Mouse (Mus musculus) intestine, embryonic 16.5 days (tissue): Measurements from ENCODE around the gene Ntn4. TPM values are rescaled to one million over a fixed set of nuclear protein-coding genes. Genes with fewer than 3 reads are reported as not detected.

Experiments
- ATAC-seq: fragments of 200-750 bp; cut with Nextera tagmentation; 2 replicates; pipeline ENCODE4 v1.8.0; 2017; ENCODE audit warnings: moderate TSS enrichment, moderate library complexity
- H3K27ac ChIP-seq: fragments of 300-500 bp; sonication (generic); 2 replicates; pipeline ENCODE4 v1.5.1; 2014; ENCODE audit warnings: mild to moderate bottlenecking, low read length
- H3K27me3 ChIP-seq: fragments of 300-500 bp; sonication (generic); replicated peaks from 2 replicates; pipeline ENCODE4 v1.6.1; 2014; ENCODE audit warnings: low read length, control low read depth, mixed read lengths; ENCODE audit not compliant: control insufficient read depth, insufficient read depth
- H3K36me3 ChIP-seq: fragments of 300-500 bp; sonication (generic); 2 replicates; pipeline ENCODE4 v1.6.1; 2014; ENCODE audit warnings: low read length, control low read depth; ENCODE audit not compliant: control insufficient read depth, insufficient read depth
- H3K4me1 ChIP-seq: fragments of 300-500 bp; sonication (generic); 2 replicates; pipeline ENCODE4 v1.6.1; 2014; ENCODE audit warnings: low read length, control low read depth, mixed read lengths; ENCODE audit not compliant: control insufficient read depth, insufficient read depth
- H3K4me2 ChIP-seq: fragments of 300-500 bp; sonication (generic); 2 replicates; pipeline ENCODE4 v1.6.1; 2014; ENCODE audit warnings: low read depth, low read length, control low read depth
- H3K4me3 ChIP-seq: fragments of 300-500 bp; sonication (generic); 2 replicates; pipeline ENCODE4 v1.5.1; 2014; ENCODE audit warnings: mild to moderate bottlenecking, low read length
- H3K9ac ChIP-seq: fragments of 300-500 bp; sonication (generic); 2 replicates; pipeline ENCODE4 v1.6.1; 2014; ENCODE audit warnings: low read depth, low read length
- H3K9me3 ChIP-seq: fragments of 300-500 bp; sonication (generic); 2 replicates; pipeline ENCODE4 v1.6.1; 2016; ENCODE audit warnings: low read length, control low read depth; ENCODE audit not compliant: control insufficient read depth
- WGBS: fragments of 180-500 bp; shearing (Covaris S2); extraction: QIAGEN DNeasy Blood & Tissue Kit; methylation state at CpG from one replicate; pipeline ENCODE4 v1.1.7; 2014; 5-methylcytosine and 5-hydroxymethylcytosine counted together
- polyA plus RNA-seq: library from polyadenylated mRNA; unstranded; fragments of >200 nt; fragmentation: Nextera tagmentation; extraction: Ambion mirVana; gene quantifications from 2 replicates; pipeline ENCODE4 v1.2.1, GENCODE M21; 2015

Gene Ntn4
- polyA plus RNA-seq, 1 experiment from 2014 or later: 0.23 TPM

- H3K4me1 ChIP-seq: no peaks in the 10 kb centered on the region
- H3K9me3 ChIP-seq: no peaks in the 10 kb centered on the region
- no peak overlapping the region for H3K4me3 ChIP-seq
- no peak overlapping the region for H3K9ac ChIP-seq
- peak; percentile 63 for ATAC-seq
- H3K27me3 ChIP-seq: no peaks in the 10 kb centered on the region; the same call in 1 of the 2 replicates
- no peak overlapping the region for H3K4me2 ChIP-seq
- H3K36me3 ChIP-seq: no peaks in the 10 kb centered on the region
- 64% methylated on average over 4 of the region's 4 CpGs for WGBS
- H3K27ac ChIP-seq: no peak overlapping the region
Observed at GRCm38 (mm10) chr10:93759644-93760043, 119.2 kb downstream of the Ntn4 start.

DNA sequence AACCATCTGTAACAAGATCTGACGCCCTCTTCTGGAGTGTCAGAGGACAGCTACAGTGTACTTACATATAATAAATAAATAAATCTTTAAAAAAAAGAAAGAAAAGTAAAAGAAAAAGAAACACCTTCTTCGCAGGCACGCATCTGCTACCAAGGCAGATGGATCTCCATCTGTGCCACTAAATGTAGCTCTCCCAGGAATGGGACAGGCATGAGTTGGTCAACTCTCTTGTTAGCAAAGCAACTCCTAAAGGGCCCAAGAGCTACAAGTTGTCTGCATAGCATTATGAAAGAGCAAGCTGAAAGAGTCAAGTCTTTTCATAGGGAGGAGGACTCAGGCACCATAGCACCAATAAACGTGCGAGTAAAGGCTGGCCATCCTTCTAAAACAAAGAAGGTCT is 119.9 kb downstream of the Ntn4 start:
- Histone ChIP-seq H3K27me3 (no peaks in the 10 kb centered on the region; the same call in 1 of the 2 replicates), H3K4me1 (no peaks in the 10 kb centered on the region), H3K4me2 (no peak overlapping the region), H3K9me3 (no peaks in the 10 kb centered on the region), H3K4me3 (no peak overlapping the region), H3K36me3 (no peaks in the 10 kb centered on the region), H3K27ac (no peak overlapping the region), H3K9ac (no peak overlapping the region)
- ATAC-seq: no peak
- WGBS: 81% methylated on average over 5 of the region's 5 CpGs

DNA sequence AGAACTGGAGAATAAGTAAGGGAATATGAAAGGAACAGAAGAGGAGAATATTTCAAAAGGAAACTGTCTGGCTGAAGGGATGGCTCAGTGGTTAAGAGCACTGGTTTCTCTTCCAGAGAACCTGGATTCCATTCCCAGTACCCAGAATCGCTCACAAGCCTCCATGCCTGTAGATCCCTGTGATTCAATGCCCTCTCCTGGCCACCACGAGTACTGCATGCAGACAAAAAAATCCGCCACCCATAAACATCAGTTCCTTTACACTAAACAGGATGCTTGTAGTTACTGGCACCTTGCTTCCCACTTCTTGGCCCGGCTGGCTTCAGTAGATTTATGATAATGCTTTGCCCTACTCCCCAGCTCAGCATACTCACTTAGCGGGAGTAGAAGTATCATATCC is 122.6 kb downstream of the Ntn4 start:
- H3K4me2 ChIP-seq: no peak overlapping the region
- H3K27ac ChIP-seq: no peak overlapping the region
- H3K4me1 ChIP-seq: no peaks in the 10 kb centered on the region
- no peaks in the 10 kb centered on the region for H3K36me3 ChIP-seq
- H3K9ac ChIP-seq: no peak overlapping the region
- no peaks in the 10 kb centered on the region for H3K27me3 ChIP-seq
- no peak overlapping the region for H3K4me3 ChIP-seq
- 38% methylated on average over 5 of the region's 5 CpGs for WGBS
- no peak for ATAC-seq
- no peaks in the 10 kb centered on the region for H3K9me3 ChIP-seq

DNA sequence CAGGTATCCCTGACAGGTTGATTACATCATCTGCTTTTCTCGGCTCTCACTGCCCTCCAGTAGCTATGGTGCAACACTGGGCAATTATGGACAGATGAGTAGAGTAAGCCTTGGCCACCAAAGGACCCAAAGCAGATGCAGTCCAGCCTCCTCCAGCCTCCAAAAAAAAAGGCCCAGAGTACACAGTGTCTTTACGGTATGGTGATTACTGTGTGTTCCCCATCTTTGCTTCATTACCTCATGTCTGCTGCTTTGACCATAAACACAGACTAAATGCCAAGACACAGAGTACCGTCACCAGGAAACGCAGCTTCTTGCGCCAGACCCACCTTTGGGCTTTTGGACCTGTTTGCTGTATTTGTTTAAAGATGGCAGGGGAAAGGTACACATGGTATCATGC is 125.7 kb downstream of the Ntn4 start:
- ATAC-seq: no peak
- no peak overlapping the region for H3K27ac ChIP-seq
- H3K9me3 ChIP-seq: no peaks in the 10 kb centered on the region
- no peaks in the 10 kb centered on the region for H3K27me3 ChIP-seq
- no peak overlapping the region for H3K4me3 ChIP-seq
- no peaks in the 10 kb centered on the region for H3K4me1 ChIP-seq
- no peak overlapping the region for H3K4me2 ChIP-seq
- 85% methylated on average over 5 of the region's 5 CpGs for WGBS
- no peak overlapping the region for H3K9ac ChIP-seq
- no peaks in the 10 kb centered on the region for H3K36me3 ChIP-seq

- Histone ChIP-seq H3K27me3 (no peaks in the 10 kb centered on the region), H3K4me2 (no peak overlapping the region), H3K27ac (no peak overlapping the region), H3K4me3 (no peak overlapping the region), H3K9me3 (no peaks in the 10 kb centered on the region), H3K4me1 (no peaks in the 10 kb centered on the region), H3K36me3 (no peaks in the 10 kb centered on the region), H3K9ac (no peak overlapping the region)
- WGBS: 69% methylated on average over 5 of the region's 5 CpGs
- no peak for ATAC-seq
Observed at GRCm38 (mm10) chr10:93767245-93767644, 126.8 kb downstream of the Ntn4 start.

GRCm38 (mm10) chr10:93768222-93768621 is 127.7 kb downstream of the Ntn4 start:
- H3K4me1 ChIP-seq: no peaks in the 10 kb centered on the region
- no peaks in the 10 kb centered on the region for H3K36me3 ChIP-seq
- H3K4me2 ChIP-seq: no peak overlapping the region
- H3K4me3 ChIP-seq: no peak overlapping the region
- WGBS: 65% methylated on average over 9 of the region's 9 CpGs
- no peak overlapping the region for H3K27ac ChIP-seq
- H3K9ac ChIP-seq: no peak overlapping the region
- ATAC-seq: no peak
- H3K9me3 ChIP-seq: no peaks in the 10 kb centered on the region
- no peaks in the 10 kb centered on the region for H3K27me3 ChIP-seq

DNA sequence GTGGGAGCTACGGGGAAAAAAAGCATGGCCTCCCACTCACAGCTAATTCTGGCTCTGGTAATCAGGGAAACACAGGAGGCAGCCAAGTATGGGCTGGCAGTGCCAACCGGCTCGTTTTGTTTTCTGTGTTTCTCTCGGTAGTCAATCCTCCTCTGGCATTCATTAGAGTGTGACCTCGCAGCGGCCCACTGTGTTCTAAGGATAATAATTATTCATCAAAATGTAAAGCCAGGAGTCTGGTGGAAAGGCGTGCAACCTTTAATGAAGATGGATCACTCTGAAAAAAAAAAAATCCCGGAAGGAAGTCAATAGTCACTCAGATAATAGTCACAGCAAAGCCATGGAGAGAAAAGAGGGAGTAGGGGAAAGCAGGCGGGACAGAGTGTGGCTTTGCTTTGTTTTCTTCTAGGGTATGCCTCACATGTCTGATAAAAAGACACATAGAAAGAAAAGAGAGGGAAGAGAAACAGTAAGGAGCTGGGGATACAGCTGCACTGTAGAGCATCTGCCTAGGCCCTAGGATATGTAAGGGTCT is 131.5 kb downstream of the Ntn4 start:
- no peak for ATAC-seq

GRCm38 (mm10) chr10:93772492-93772891 is 132.0 kb downstream of the Ntn4 start:
- Histone ChIP-seq H3K27ac (no peak overlapping the region), H3K9ac (no peak overlapping the region), H3K4me2 (no peak overlapping the region), H3K36me3 (no peaks in the 10 kb centered on the region), H3K9me3 (no peaks in the 10 kb centered on the region), H3K4me1 (no peaks in the 10 kb centered on the region), H3K27me3 (no peaks in the 10 kb centered on the region), H3K4me3 (no peak overlapping the region)
- ATAC-seq: no peak
- 80% methylated on average over 3 of the region's 3 CpGs for WGBS

More for the DNA sequence above, 131.5 kb downstream of the Ntn4 start:
- Histone ChIP-seq H3K27ac (no peak overlapping the region), H3K9me3 (no peaks in the 10 kb centered on the region), H3K4me2 (no peak overlapping the region), H3K4me1 (no peaks in the 10 kb centered on the region), H3K27me3 (no peaks in the 10 kb centered on the region), H3K9ac (no peak overlapping the region), H3K36me3 (no peaks in the 10 kb centered on the region), H3K4me3 (no peak overlapping the region)
- WGBS: 46% methylated on average over 9 of the region's 9 CpGs

DNA sequence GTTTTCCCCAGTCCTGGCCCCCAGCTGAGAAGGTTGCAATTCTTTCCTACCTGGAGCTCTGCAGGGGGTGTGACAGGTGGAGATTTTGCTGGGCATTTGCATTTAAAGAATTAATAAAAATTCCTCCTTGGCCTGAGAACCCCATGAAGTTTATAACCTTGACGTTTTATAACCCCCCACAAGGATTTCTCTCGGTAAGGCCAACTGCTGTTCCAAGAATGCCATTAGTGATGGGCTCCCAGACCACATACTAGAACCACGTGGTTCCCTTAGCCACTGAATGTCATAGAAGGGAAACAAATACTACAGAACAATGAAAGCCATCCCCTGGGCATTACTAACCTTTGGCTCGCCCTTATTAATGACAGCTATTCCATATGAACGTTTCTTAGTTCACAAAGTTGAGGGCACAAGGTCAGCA is 136.3 kb downstream of the Ntn4 start:
- 36% methylated on average over 5 of the region's 5 CpGs for WGBS
- no peak for ATAC-seq
- H3K36me3 ChIP-seq: no peaks in the 10 kb centered on the region
- no peaks in the 10 kb centered on the region for H3K4me1 ChIP-seq
- H3K9ac ChIP-seq: no peak overlapping the region
- H3K4me3 ChIP-seq: no peak overlapping the region
- no peaks in the 10 kb centered on the region for H3K9me3 ChIP-seq
- H3K27ac ChIP-seq: no peak overlapping the region
- no peak overlapping the region for H3K4me2 ChIP-seq
- no peaks in the 10 kb centered on the region for H3K27me3 ChIP-seq

DNA sequence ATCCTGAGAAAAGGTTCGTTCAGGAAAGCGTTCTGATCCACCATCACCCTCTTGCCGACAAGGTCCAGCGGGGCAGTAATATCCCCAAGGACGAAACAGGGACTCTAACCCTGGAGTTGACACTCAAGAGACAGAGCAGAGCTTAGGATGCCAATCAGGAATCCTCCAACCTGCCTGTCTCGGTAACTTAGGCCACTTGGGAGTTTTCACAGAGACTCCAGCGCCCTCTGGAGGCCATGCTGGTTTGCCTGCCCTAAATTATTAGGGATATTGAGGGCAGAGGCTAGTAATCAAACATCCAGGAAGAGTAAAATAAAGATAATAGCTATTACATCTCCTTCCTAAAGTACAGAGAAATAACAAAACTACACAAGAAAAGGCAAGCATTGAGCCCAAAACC is 136.9 kb downstream of the Ntn4 start:
- H3K9me3 ChIP-seq: no peaks in the 10 kb centered on the region
- ATAC-seq: no peak
- no peak overlapping the region for H3K4me3 ChIP-seq
- 47% methylated on average over 7 of the region's 7 CpGs for WGBS
- H3K27me3 ChIP-seq: no peaks in the 10 kb centered on the region
- H3K27ac ChIP-seq: no peak overlapping the region
- H3K4me2 ChIP-seq: no peak overlapping the region
- no peaks in the 10 kb centered on the region for H3K36me3 ChIP-seq
- H3K4me1 ChIP-seq: no peaks in the 10 kb centered on the region
- no peak overlapping the region for H3K9ac ChIP-seq
